Mouse (Mus musculus): ENCODE measurements around the gene Mmgt1. TPM values are rescaled to one million over a fixed set of nuclear protein-coding genes. Genes with fewer than 3 reads are reported as not detected.
A peak's percentile ranks its signal among the peaks of the same experiment; 100 is the strongest.

Mmgt1 gene
- polyA plus RNA-seq, 1 experiment = 27.3 TPM

- WGBS = 83% methylated on average over 7 of the region's 7 CpGs
- no peak overlapping the region for H3K4me3 ChIP-seq (replicated peaks; ENCODE audit: insufficient read depth, low read depth, low read length)
- no peak for DNase-seq
- H3K27me3 ChIP-seq (ENCODE audit: control insufficient read depth, insufficient read depth, low read length) = no peaks in the 10 kb centered on the region
- H3K4me1 ChIP-seq (ENCODE audit: control insufficient read depth, insufficient read depth, low read length) = no peaks in the 10 kb centered on the region
- no peak for TF ChIP-seq CTCF (IDR thresholded peaks at IDR 0.05; ENCODE audit: borderline replicate concordance, insufficient read depth, low read depth, low read length)
- no peak for TF ChIP-seq POLR2A (IDR thresholded peaks at IDR 0.05; ENCODE audit: borderline replicate concordance, insufficient read depth, low read length)
- H3K27ac ChIP-seq (ENCODE audit: insufficient read depth, low read length) = no peak overlapping the region
Observed at GRCm38 (mm10) chrX:56607032-56607710, 9.3 kb upstream of the Mmgt1 start.

DNA sequence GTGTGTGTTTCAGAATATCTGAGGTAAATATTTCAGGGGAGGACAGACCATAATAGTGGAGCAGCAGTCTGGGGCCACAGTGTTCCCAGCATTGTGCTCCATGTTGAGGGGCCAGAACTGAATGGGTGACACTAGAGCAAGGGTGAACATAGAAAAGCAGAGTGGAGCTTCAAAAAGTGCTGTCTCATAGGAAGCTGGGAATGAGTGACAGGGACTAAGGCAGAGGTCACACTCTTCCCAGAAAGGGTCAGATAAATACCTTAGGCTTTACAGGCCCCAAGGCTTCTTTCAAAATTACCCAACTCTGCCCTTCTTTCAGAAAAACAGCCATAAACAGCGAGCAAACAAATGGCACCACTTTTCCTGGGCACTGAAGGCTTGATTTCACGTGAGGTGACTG is 8.7 kb upstream of the Mmgt1 start:
- no peak overlapping the region for H3K27ac ChIP-seq (ENCODE audit: insufficient read depth, low read length)
- 76% methylated on average over 2 of the region's 2 CpGs for WGBS
- no peak for DNase-seq
- H3K4me3 ChIP-seq (replicated peaks; ENCODE audit: insufficient read depth, low read depth, low read length) = no peak overlapping the region
- TF ChIP-seq POLR2A (IDR thresholded peaks at IDR 0.05; ENCODE audit: borderline replicate concordance, insufficient read depth, low read length) = no peak
- no peak for TF ChIP-seq CTCF (IDR thresholded peaks at IDR 0.05; ENCODE audit: borderline replicate concordance, insufficient read depth, low read depth, low read length)
- H3K27me3 ChIP-seq (ENCODE audit: control insufficient read depth, insufficient read depth, low read length) = no peaks in the 10 kb centered on the region
- H3K4me1 ChIP-seq (ENCODE audit: control insufficient read depth, insufficient read depth, low read length) = no peaks in the 10 kb centered on the region

GRCm38 (mm10) chrX:56597219-56597886 is 516 bp downstream of the Mmgt1 start:
- TF ChIP-seq POLR2A (IDR thresholded peaks at IDR 0.05; ENCODE audit: borderline replicate concordance, insufficient read depth, low read length) (no peak), CTCF (IDR thresholded peaks at IDR 0.05; ENCODE audit: borderline replicate concordance, insufficient read depth, low read depth, low read length) (peak; percentile 23; the same call in 1 of the 2 replicates)
- DNase-seq = no peak

GRCm38 (mm10) chrX:56578200-56578599 is 19.7 kb downstream of the Mmgt1 start:
- no peaks in the 10 kb centered on the region for H3K4me1 ChIP-seq (ENCODE audit: control insufficient read depth, insufficient read depth, low read length)
- H3K4me3 ChIP-seq (replicated peaks; ENCODE audit: insufficient read depth, low read depth, low read length) = no peak overlapping the region
- WGBS = 30% methylated on average over 2 of the region's 2 CpGs
- no peak for DNase-seq
- TF ChIP-seq CTCF (IDR thresholded peaks at IDR 0.05; ENCODE audit: borderline replicate concordance, insufficient read depth, low read depth, low read length) (no peak), POLR2A (IDR thresholded peaks at IDR 0.05; ENCODE audit: borderline replicate concordance, insufficient read depth, low read length) (no peak)
- no peaks in the 10 kb centered on the region for H3K27me3 ChIP-seq (ENCODE audit: control insufficient read depth, insufficient read depth, low read length)
- H3K27ac ChIP-seq (ENCODE audit: insufficient read depth, low read length) = no peak overlapping the region

More at GRCm38 (mm10) chrX:56597219-56597886, 516 bp downstream of the Mmgt1 start:
- peak overlapping the region; percentile 97 for H3K4me3 ChIP-seq (replicated peaks; ENCODE audit: insufficient read depth, low read depth, low read length)
- peak overlapping the region; percentile 25; the same call in 1 of the 2 replicates for H3K27ac ChIP-seq (ENCODE audit: insufficient read depth, low read length)
- no peaks in the 10 kb centered on the region for H3K27me3 ChIP-seq (ENCODE audit: control insufficient read depth, insufficient read depth, low read length)
- whole genome bisulfite sequencing = 6% methylated on average over 24 of the region's 25 CpGs
- no peaks in the 10 kb centered on the region for H3K4me1 ChIP-seq (ENCODE audit: control insufficient read depth, insufficient read depth, low read length)

DNA sequence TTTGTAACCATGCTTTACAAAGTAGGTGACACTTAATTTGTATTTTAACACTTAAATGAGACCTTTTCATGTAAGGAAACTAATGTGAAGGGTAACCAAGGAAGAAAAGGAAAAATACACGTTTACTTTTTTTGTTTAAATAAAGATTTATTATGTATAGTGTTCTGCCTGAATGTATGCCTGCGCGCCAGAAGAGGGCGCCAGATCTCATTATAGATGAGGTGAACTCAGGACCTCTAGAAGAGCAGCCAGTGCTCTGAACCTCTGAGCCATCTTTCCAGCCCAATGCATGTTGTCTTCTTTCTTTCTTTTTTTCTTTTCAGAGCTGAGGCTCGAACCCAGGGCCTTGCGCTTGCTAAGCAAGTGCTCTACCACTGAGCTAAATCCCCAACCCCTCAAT is 25.4 kb downstream of the Mmgt1 start:
- 21% methylated on average over 6 of the region's 6 CpGs for WGBS

GRCm38 (mm10) chrX:56553584-56553983 is 44.3 kb downstream of the Mmgt1 start:
- Histone ChIP-seq H3K4me1 (ENCODE audit: control insufficient read depth, insufficient read depth, low read length) (no peaks in the 10 kb centered on the region), H3K27ac (ENCODE audit: insufficient read depth, low read length) (no peak overlapping the region), H3K27me3 (ENCODE audit: control insufficient read depth, insufficient read depth, low read length) (no peaks in the 10 kb centered on the region), H3K4me3 (replicated peaks; ENCODE audit: insufficient read depth, low read depth, low read length) (no peak overlapping the region)
- TF ChIP-seq POLR2A (IDR thresholded peaks at IDR 0.05; ENCODE audit: borderline replicate concordance, insufficient read depth, low read length) (no peak), CTCF (IDR thresholded peaks at IDR 0.05; ENCODE audit: borderline replicate concordance, insufficient read depth, low read depth, low read length) (no peak)
- no peak for DNase-seq
- 62% methylated on average over 3 of the region's 3 CpGs for WGBS

More for the DNA sequence above, 25.4 kb downstream of the Mmgt1 start:
- Histone ChIP-seq H3K27me3 (ENCODE audit: control insufficient read depth, insufficient read depth, low read length) (no peaks in the 10 kb centered on the region), H3K4me1 (ENCODE audit: control insufficient read depth, insufficient read depth, low read length) (no peaks in the 10 kb centered on the region), H3K4me3 (replicated peaks; ENCODE audit: insufficient read depth, low read depth, low read length) (no peak overlapping the region), H3K27ac (ENCODE audit: insufficient read depth, low read length) (no peak overlapping the region)
- TF ChIP-seq CTCF (IDR thresholded peaks at IDR 0.05; ENCODE audit: borderline replicate concordance, insufficient read depth, low read depth, low read length) (peak; percentile 26; the same call in 1 of the 2 replicates), POLR2A (IDR thresholded peaks at IDR 0.05; ENCODE audit: borderline replicate concordance, insufficient read depth, low read length) (no peak)
- no peak for DNase-seq

GRCm38 (mm10) chrX:56549506-56549905 is 48.4 kb downstream of the Mmgt1 start, which contains the start of gene Gm648:
Gene Gm648 (minus strand): TSS chrX:56549606.
- TF ChIP-seq POLR2A (IDR thresholded peaks at IDR 0.05; ENCODE audit: borderline replicate concordance, insufficient read depth, low read length) (no peak), CTCF (IDR thresholded peaks at IDR 0.05; ENCODE audit: borderline replicate concordance, insufficient read depth, low read depth, low read length) (no peak)
- WGBS = 88% methylated on average over 7 of the region's 7 CpGs

DNA sequence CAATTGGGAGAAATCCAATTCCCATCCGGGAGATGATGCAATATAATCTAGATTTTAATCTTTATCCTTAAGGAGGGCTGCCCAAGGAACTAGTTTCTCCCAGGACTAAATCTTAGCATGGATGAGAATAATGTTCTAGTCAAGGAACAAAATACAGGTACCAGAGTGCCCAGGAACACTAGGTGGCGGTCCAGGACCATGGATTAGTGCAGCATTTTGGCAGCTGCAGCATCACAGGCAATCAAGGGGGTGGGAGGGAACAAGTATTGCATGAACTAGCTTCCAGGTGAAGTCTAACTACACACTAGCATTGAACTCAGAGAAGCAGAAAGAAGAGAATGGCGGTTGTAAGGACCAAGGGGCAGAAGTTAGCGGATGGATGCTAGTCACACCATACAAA is 60.7 kb downstream of the Mmgt1 start:
- WGBS = 56% methylated on average over 4 of the region's 4 CpGs

More at GRCm38 (mm10) chrX:56549506-56549905, 48.4 kb downstream of the Mmgt1 start, which contains the start of gene Gm648:
- H3K4me3 ChIP-seq (replicated peaks; ENCODE audit: insufficient read depth, low read depth, low read length) = no peak within 1 kb of the TSS
- no peak for DNase-seq
- H3K27ac ChIP-seq (ENCODE audit: insufficient read depth, low read length) = no peak within 1 kb of the TSS
- no peaks in the 10 kb centered on the region for H3K4me1 ChIP-seq (ENCODE audit: control insufficient read depth, insufficient read depth, low read length)
- H3K27me3 ChIP-seq (ENCODE audit: control insufficient read depth, insufficient read depth, low read length) = no peaks in the 10 kb centered on the region

More for the DNA sequence above, 60.7 kb downstream of the Mmgt1 start:
- no peak for TF ChIP-seq POLR2A (IDR thresholded peaks at IDR 0.05; ENCODE audit: borderline replicate concordance, insufficient read depth, low read length)
- TF ChIP-seq CTCF (IDR thresholded peaks at IDR 0.05; ENCODE audit: borderline replicate concordance, insufficient read depth, low read depth, low read length) = peak; percentile 53; the same call in 1 of the 2 replicates
- Histone ChIP-seq H3K4me3 (replicated peaks; ENCODE audit: insufficient read depth, low read depth, low read length) (no peak overlapping the region), H3K27ac (ENCODE audit: insufficient read depth, low read length) (no peak overlapping the region), H3K4me1 (ENCODE audit: control insufficient read depth, insufficient read depth, low read length) (no peaks in the 10 kb centered on the region), H3K27me3 (ENCODE audit: control insufficient read depth, insufficient read depth, low read length) (no peaks in the 10 kb centered on the region)
- peak in 1 of 2 experiments; percentile 10 for DNase-seq
